Mouse (Mus musculus): ENCODE measurements around the gene Wdr59.

GRCm38 (mm10) chr8:111565784-111566191 is 43.9 kb upstream of the Wdr59 start:
- no peak for TF ChIP-seq CTCF (IDR thresholded peaks at IDR 0.05; ENCODE audit: low read depth, low read length)
- no peak for TF ChIP-seq GATA1 (IDR thresholded peaks at IDR 0.05; ENCODE audit: borderline replicate concordance, low read length)
- no peak; the same call in 1 of the 2 replicates for TF ChIP-seq TAL1 (conservative IDR thresholded peaks at IDR 0.05; ENCODE audit: low read depth, low read length)
- TF ChIP-seq GATA2 (IDR thresholded peaks at IDR 0.05; ENCODE audit: borderline replicate concordance, low read depth, low read length) = no peak

Data from G1E (cell line).